Mouse (Mus musculus) CH12.LX (cell line): ENCODE results near the gene Rap1b. TPM values are rescaled to one million over a fixed set of nuclear protein-coding genes. Genes with fewer than 3 reads are reported as not detected.

ENCODE experiments used
- DNase-seq: peaks from one replicate; pipeline ENCODE4 v3.0.0-alpha.2; 2013; ENCODE audit errors: extremely low read depth
- H3K27ac ChIP-seq: 2 replicates; pipeline ENCODE4 v1.5.1; 2012; ENCODE audit warnings: low read depth, mild to moderate bottlenecking, control low read depth, moderate library complexity; ENCODE audit not compliant: insufficient read depth
- H3K27me3 ChIP-seq: replicated peaks from 2 replicates; pipeline ENCODE3; 2012; ENCODE audit warnings: inconsistent platforms
- H3K36me3 ChIP-seq, 2 experiments: replicated peaks in 1 of 2; 2 replicates each; pipeline versions ENCODE3 to v1.6.1; 2012; ENCODE audit warnings: inconsistent platforms in 1 of 2, low read length in 1 of 2, mild to moderate bottlenecking in 1 of 2, mixed read lengths in 1 of 2, moderate library complexity in 1 of 2; ENCODE audit not compliant: control insufficient read depth in 1 of 2, insufficient read depth in 1 of 2
- H3K4me1 ChIP-seq, 2 experiments: 2 replicates each; pipeline ENCODE4 v1.6.1; 2012; ENCODE audit warnings: inconsistent platforms in 1 of 2, moderate library complexity in 1 of 2; ENCODE audit not compliant: insufficient read depth in 2 of 2, control insufficient read depth in 1 of 2
- H3K4me2 ChIP-seq: 2 replicates; pipeline ENCODE4 v1.6.1; 2012; ENCODE audit warnings: low read depth, mild to moderate bottlenecking, control low read depth; ENCODE audit not compliant: poor library complexity, insufficient read depth, severe bottlenecking
- H3K4me3 ChIP-seq, 3 experiments: fragments of 150-350 bp in 1 of 3; sonication (generic) in 1 of 3; replicated peaks in 1 of 3; 2 replicates each; pipeline versions ENCODE3 to v1.5.1; 2011 to 2012; ENCODE audit warnings: low read depth in 2 of 3, low read length in 2 of 3, mild to moderate bottlenecking in 2 of 3, moderate library complexity in 2 of 3, control low read depth in 1 of 3, improper control_type of control experiment in 1 of 3, inconsistent platforms in 1 of 3, mixed read lengths in 1 of 3; ENCODE audit not compliant: poor library complexity in 1 of 3
- H3K79me2 ChIP-seq: replicated peaks from 2 replicates; pipeline ENCODE4 v1.6.1; 2012; ENCODE audit warnings: mild to moderate bottlenecking, moderate library complexity; ENCODE audit not compliant: control insufficient read depth, poor library complexity, insufficient read depth, severe bottlenecking; ENCODE audit errors: extremely low read depth
- H3K9ac ChIP-seq: 2 replicates; pipeline ENCODE4 v1.6.1; 2012; ENCODE audit warnings: low read depth, mild to moderate bottlenecking, control low read depth, moderate library complexity; ENCODE audit not compliant: insufficient read depth
- H3K9me3 ChIP-seq: replicated peaks from 2 replicates; pipeline ENCODE3; 2012; ENCODE audit warnings: low read length, inconsistent platforms, mixed read lengths
- BHLHE40 ChIP-seq: IDR thresholded peaks from 2 replicates; pipeline ENCODE4 v1.6.1; 2011; ENCODE audit warnings: mild to moderate bottlenecking, low read depth, low read length, improper control_type of control experiment
- CHD2 ChIP-seq: IDR thresholded peaks from 2 replicates; pipeline ENCODE4 v1.6.1; 2011; ENCODE audit warnings: low read length, improper control_type of control experiment
- CTCF ChIP-seq, 2 experiments: IDR thresholded peaks in 1 of 2; conservative IDR thresholded peaks in 1 of 2; 2 replicates each; pipeline ENCODE4 v1.5.1; 2011 to 2012; ENCODE audit warnings: low read depth in 2 of 2, low read length in 2 of 2, improper control_type of control experiment in 1 of 2, inconsistent platforms in 1 of 2, mild to moderate bottlenecking in 1 of 2, moderate library complexity in 1 of 2
- E2F4 ChIP-seq: IDR thresholded peaks from 2 replicates; pipeline ENCODE4 v1.6.1; 2011; ENCODE audit warnings: low read depth, low read length, improper control_type of control experiment; ENCODE audit not compliant: insufficient replicate concordance
- ELF1 ChIP-seq: IDR thresholded peaks from 2 replicates; pipeline ENCODE4 v1.6.1; 2014; ENCODE audit warnings: low read depth, mild to moderate bottlenecking, inconsistent platforms, low read length, improper control_type of control experiment
- IRF4 ChIP-seq: IDR thresholded peaks from 2 replicates; pipeline ENCODE4 v1.6.1; 2014; ENCODE audit warnings: low read depth, mild to moderate bottlenecking, inconsistent platforms, low read length, improper control_type of control experiment
- JUN ChIP-seq: IDR thresholded peaks from 2 replicates; pipeline ENCODE4 v1.6.1; 2011; ENCODE audit warnings: low read depth, mild to moderate bottlenecking, low read length, improper control_type of control experiment, moderate library complexity; ENCODE audit not compliant: insufficient read depth
- JUND ChIP-seq: conservative IDR thresholded peaks from 2 replicates; pipeline ENCODE4 v1.6.1; 2011; ENCODE audit warnings: low read depth, low read length, improper control_type of control experiment
- KAT2A ChIP-seq: IDR thresholded peaks from 2 replicates; pipeline ENCODE4 v1.6.1; 2012; ENCODE audit warnings: low read length, improper control_type of control experiment, inconsistent platforms; ENCODE audit not compliant: insufficient replicate concordance
- MXI1 ChIP-seq: IDR thresholded peaks from 2 replicates; pipeline ENCODE4 v1.6.1; 2011; ENCODE audit warnings: mild to moderate bottlenecking, low read depth, low read length, improper control_type of control experiment
- MYC ChIP-seq: IDR thresholded peaks from 2 replicates; pipeline ENCODE4 v1.6.1; 2011; ENCODE audit warnings: low read depth, mild to moderate bottlenecking, improper control_type of control experiment, low read length
- POLR2AphosphoS2 ChIP-seq: IDR thresholded peaks from 2 replicates; pipeline ENCODE4 v1.6.1; 2011; ENCODE audit warnings: low read depth, low read length, improper control_type of control experiment
- SMC3 ChIP-seq: IDR thresholded peaks from 2 replicates; pipeline ENCODE4 v1.6.1; 2011; ENCODE audit warnings: low read depth, low read length, improper control_type of control experiment
- TBP ChIP-seq: conservative IDR thresholded peaks from 2 replicates; pipeline ENCODE4 v1.6.1; 2011; ENCODE audit warnings: low read depth, low read length, improper control_type of control experiment
- TCF12 ChIP-seq: IDR thresholded peaks from 2 replicates; pipeline ENCODE4 v1.6.1; 2014; ENCODE audit warnings: low read depth, mild to moderate bottlenecking, inconsistent platforms, low read length, improper control_type of control experiment
- UBTF ChIP-seq: IDR thresholded peaks from 2 replicates; pipeline ENCODE4 v1.6.1; 2012; ENCODE audit warnings: low read depth, mild to moderate bottlenecking, inconsistent platforms, low read length, improper control_type of control experiment, moderate library complexity
- USF2 ChIP-seq: conservative IDR thresholded peaks from 2 replicates; pipeline ENCODE4 v1.6.1; 2011; ENCODE audit warnings: low read depth, low read length, improper control_type of control experiment
- ZKSCAN1 ChIP-seq: IDR thresholded peaks from 2 replicates; pipeline ENCODE4 v1.6.1; 2012; ENCODE audit warnings: low read depth, inconsistent platforms, low read length, improper control_type of control experiment, borderline replicate concordance
- dilution Hi-C: fragments of 300-500 bp; cut with MboI; formaldehyde crosslinking; loops from 2 replicates; pipeline ENCODE4 v1.14.3; 2020; ENCODE audit warnings: low sequenced_read_pairs; ENCODE audit not compliant: extremely low pct_unique_long_range_greater_than_20kb, extremely low pct_ligation_motif_present
- in situ Hi-C: fragments of 300-500 bp; cut with MboI; formaldehyde crosslinking; loops from 3 replicates; pipeline ENCODE4 v1.14.3; 2019; ENCODE audit warnings: low sequenced_read_pairs, low pct_ligation_motif_present, low pct_unique_long_range_greater_than_20kb, mixed read lengths
- polyA plus RNA-seq: library from polyadenylated mRNA; unstranded; fragments of >175 nt; gene quantifications from 2 replicates; pipeline ENCODE4 v1.2.1, GENCODE M21; 2012; ENCODE audit warnings: low read depth; ENCODE audit not compliant: insufficient read length
- total RNA-seq, 2 experiments: library from RNA; depleted of rRNA; stranded (reverse); fragments of 300-350 nt in 1 of 2; fragments of >200 nt in 1 of 2; gene quantifications; 2 replicates each; pipeline ENCODE4 v1.2.3; 2012 to 2014

Gene Rap1b
- total and polyA plus RNA-seq, 3 experiments, result 37.0 to 214 (median 205) TPM

GRCm38 (mm10) chr10:117797106-117797505 lies 48.7 kb downstream of the Rap1b start:
- H3K4me1 ChIP-seq, result peaks cover 0 to 12% of the 10 kb centered on the region in 2 experiments; a peak in 2 of 4 replicates
- H3K9ac ChIP-seq, result no peak overlapping the region
- no peak overlapping the region for H3K27ac ChIP-seq
- H3K36me3 ChIP-seq, result no peaks in the 10 kb centered on the region
- in situ Hi-C loops, result no loop called here
- no peak for DNase-seq
- no peaks in the 10 kb centered on the region for H3K27me3 ChIP-seq
- H3K4me3 ChIP-seq, result no peak overlapping the region
- dilution Hi-C loops, result no loop called here
- peaks cover 3% of the 10 kb centered on the region for H3K79me2 ChIP-seq
- no peak overlapping the region for H3K4me2 ChIP-seq
- TF ChIP-seq IRF4, result no peak
- TF ChIP-seq JUND, result no peak
- no peak for TF ChIP-seq ZKSCAN1
- TF ChIP-seq KAT2A, result no peak
- TF ChIP-seq TCF12, result no peak
- TF ChIP-seq CHD2, result no peak
- TF ChIP-seq JUN, result no peak
- TF ChIP-seq BHLHE40, result no peak
- no peak for TF ChIP-seq USF2
- H3K9me3 ChIP-seq, result peaks cover 2% of the 10 kb centered on the region

GRCm38 (mm10) chr10:117796181-117796580 lies 49.7 kb downstream of the Rap1b start:
- H3K4me3 ChIP-seq, result no peak overlapping the region
- no peak for TF ChIP-seq IRF4
- peak; percentile 38 to 45 for TF ChIP-seq CTCF (conservative IDR thresholded peaks at IDR 0.05 in 1 of 2, IDR thresholded peaks at IDR 0.05 in 1 of 2; ENCODE audit: low read depth in 2 of 2, low read length in 2 of 2)
- H3K36me3 ChIP-seq, result no peaks in the 10 kb centered on the region
- no peak overlapping the region for H3K9ac ChIP-seq
- DNase-seq, result peak; percentile 22
- peaks cover 0 to 18% of the 10 kb centered on the region in 2 experiments; a peak in 2 of 4 replicates for H3K4me1 ChIP-seq
- dilution Hi-C loops, result no loop called here
- no peak overlapping the region for H3K4me2 ChIP-seq
- in situ Hi-C loops, result no loop called here
- H3K9me3 ChIP-seq, result peaks cover 2% of the 10 kb centered on the region
- peaks cover 12% of the 10 kb centered on the region for H3K79me2 ChIP-seq
- no peaks in the 10 kb centered on the region for H3K27me3 ChIP-seq
- H3K27ac ChIP-seq, result no peak overlapping the region

- Histone ChIP-seq H3K4me3 (no peak overlapping the region), H3K9me3 (peaks cover 2% of the 10 kb centered on the region), H3K27ac (no peak overlapping the region), H3K4me2 (no peak overlapping the region), H3K36me3 (peaks cover 0 to 7% of the 10 kb centered on the region in 2 experiments), H3K9ac (no peak overlapping the region), H3K4me1 (peaks cover 2 to 27% of the 10 kb centered on the region in 2 experiments; a peak in 3 of 4 replicates), H3K27me3 (no peaks in the 10 kb centered on the region), H3K79me2 (peaks cover 22% of the 10 kb centered on the region)
- TF ChIP-seq E2F4, result no peak
- no peak for TF ChIP-seq UBTF
- TF ChIP-seq SMC3, result no peak
- TF ChIP-seq CTCF (conservative IDR thresholded peaks at IDR 0.05 in 1 of 2, IDR thresholded peaks at IDR 0.05 in 1 of 2; ENCODE audit: low read depth in 2 of 2, low read length in 2 of 2), result no peak
- no peak for TF ChIP-seq POLR2AphosphoS2
- TF ChIP-seq TBP, result no peak
- TF ChIP-seq MYC, result no peak
- TF ChIP-seq MXI1, result no peak
- no peak for TF ChIP-seq ELF1
- no peak for DNase-seq
- in situ Hi-C loops, result no loop called here
- dilution Hi-C loops, result no loop called here
Measured at GRCm38 (mm10) chr10:117795206-117795605, 50.6 kb downstream of the Rap1b start.
